Mouse (Mus musculus) midbrain, embryonic 13.5 days (tissue): ENCODE data around the gene Ripply3. TPM values are rescaled to one million over a fixed set of nuclear protein-coding genes. Genes with fewer than 3 reads are reported as not detected.

Experiments
- ATAC-seq: fragments of 200-750 bp; cut with Nextera tagmentation; 2 replicates; pipeline ENCODE4 v1.8.0; 2017; ENCODE audit warnings: mild to moderate bottlenecking, moderate TSS enrichment, moderate library complexity
- H3K27ac ChIP-seq: fragments of 300-500 bp; sonication (generic); 2 replicates; pipeline ENCODE4 v1.5.1; 2015; ENCODE audit warnings: inconsistent platforms, mild to moderate bottlenecking, moderate library complexity
- H3K27me3 ChIP-seq: fragments of 300-500 bp; sonication (generic); 2 replicates; pipeline ENCODE4 v1.6.1; 2015; ENCODE audit warnings: mild to moderate bottlenecking, inconsistent platforms
- H3K36me3 ChIP-seq: fragments of 300-500 bp; sonication (generic); 2 replicates; pipeline ENCODE4 v1.6.1; 2015; ENCODE audit warnings: mild to moderate bottlenecking, inconsistent platforms
- H3K4me1 ChIP-seq: fragments of 300-500 bp; sonication (generic); replicated peaks from 2 replicates; pipeline ENCODE4 v1.6.1; 2015; ENCODE audit warnings: inconsistent platforms
- H3K4me2 ChIP-seq: fragments of 300-500 bp; sonication (generic); replicated peaks from 2 replicates; pipeline ENCODE4 v1.6.1; 2015; ENCODE audit warnings: moderate library complexity, mild to moderate bottlenecking, inconsistent platforms
- H3K4me3 ChIP-seq: fragments of 300-500 bp; sonication (generic); replicated peaks from 2 replicates; pipeline ENCODE4 v1.5.1; 2015; ENCODE audit warnings: mild to moderate bottlenecking, inconsistent platforms
- H3K9ac ChIP-seq: fragments of 300-500 bp; sonication (generic); replicated peaks from 2 replicates; pipeline ENCODE4 v1.6.1; 2015; ENCODE audit warnings: mild to moderate bottlenecking, inconsistent platforms
- H3K9me3 ChIP-seq: fragments of 300-500 bp; sonication (generic); 2 replicates; pipeline ENCODE4 v1.6.1; 2016; ENCODE audit warnings: mild to moderate bottlenecking, inconsistent platforms
- WGBS: fragments of 180-500 bp; shearing (Covaris S2); methylation state at CpG from one replicate; pipeline ENCODE4 v1.1.7; 2015; 5-methylcytosine and 5-hydroxymethylcytosine counted together
- polyA plus RNA-seq: library from polyadenylated mRNA; unstranded; fragments of >200 nt; fragmentation: Nextera tagmentation; extraction: Ambion mirVana; gene quantifications from 2 replicates; pipeline ENCODE4 v1.2.1, GENCODE M21; 2015

Gene Ripply3
- polyA plus RNA-seq, 1 experiment from 2014 or later, result 1.3 TPM

DNA sequence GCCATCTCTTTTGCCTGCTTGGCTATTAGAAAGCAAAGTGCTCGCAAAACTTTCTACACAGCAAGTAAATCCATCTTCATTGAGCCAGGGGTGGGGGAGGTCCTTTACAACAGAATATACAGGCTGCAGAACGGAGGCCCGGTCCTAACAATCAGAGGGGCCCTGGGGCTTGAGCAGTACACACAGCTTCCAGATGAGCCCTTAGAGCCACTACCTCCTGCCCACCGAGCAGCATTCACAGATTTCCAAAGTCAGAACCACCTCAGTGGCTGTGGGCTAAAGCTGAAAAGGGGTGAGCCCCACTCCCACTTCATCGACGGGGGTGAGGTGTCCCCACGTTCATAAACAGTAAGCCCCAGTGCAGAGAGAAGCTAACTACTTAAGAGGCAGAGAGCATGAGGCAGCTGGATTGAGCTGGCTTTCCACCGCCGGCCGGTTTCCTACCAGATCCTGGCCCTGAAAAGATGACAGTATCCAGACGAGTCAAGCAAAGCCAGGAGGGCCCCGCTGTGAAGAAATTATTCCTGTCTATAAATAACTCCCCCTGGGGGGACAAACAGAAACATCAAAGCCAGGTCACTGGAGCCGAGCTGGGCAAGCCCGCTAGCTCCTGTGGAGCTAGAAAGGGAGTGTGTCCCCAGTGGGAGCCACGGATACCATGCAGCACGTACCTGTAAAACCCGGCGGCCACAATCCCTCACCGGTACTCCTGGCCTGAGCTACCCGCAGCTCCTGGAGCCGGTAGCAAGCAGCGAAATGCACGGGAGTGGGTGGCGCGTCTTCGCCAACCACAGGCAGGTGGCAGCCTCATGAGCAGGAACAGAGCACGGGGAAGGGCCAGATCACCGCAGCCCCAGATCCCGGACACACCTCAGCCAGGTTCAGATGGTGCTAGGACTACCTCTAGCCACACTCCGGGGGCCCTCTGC is 25.7 kb upstream of the Ripply3 start:
- H3K27ac ChIP-seq, result peak overlapping the region; percentile 66
- peak; percentile 83 for ATAC-seq
- H3K4me3 ChIP-seq, result peak overlapping the region; percentile 30
- H3K9ac ChIP-seq, result peak overlapping the region; percentile 64
- H3K9me3 ChIP-seq, result peaks cover 6% of the 10 kb centered on the region
- WGBS, result 8% methylated on average over 30 of the region's 30 CpGs
- H3K4me1 ChIP-seq, result peaks cover 17% of the 10 kb centered on the region
- peak overlapping the region; percentile 55 for H3K4me2 ChIP-seq
- H3K36me3 ChIP-seq, result no peaks in the 10 kb centered on the region
- H3K27me3 ChIP-seq, result peaks cover 11% of the 10 kb centered on the region; the same call in 1 of the 2 replicates

DNA sequence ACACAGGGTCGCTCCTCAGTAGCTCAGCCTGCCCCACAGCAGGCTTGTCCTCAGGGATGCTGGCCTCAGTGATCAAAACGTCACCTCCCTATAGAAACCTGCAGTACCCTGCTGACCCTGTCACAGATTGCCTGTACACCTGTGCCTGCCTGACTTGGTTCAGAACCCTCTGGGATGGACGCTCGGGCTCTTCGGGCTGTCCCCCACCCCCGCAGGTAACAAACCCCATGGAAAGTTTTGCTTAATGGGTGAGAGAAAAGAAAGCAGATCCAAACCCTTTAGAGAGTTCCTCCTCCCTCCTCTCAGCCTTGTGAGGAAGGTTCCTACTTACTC is 25.1 kb upstream of the Ripply3 start:
- H3K4me3 ChIP-seq, result peak overlapping the region; percentile 30
- peaks cover 6% of the 10 kb centered on the region for H3K9me3 ChIP-seq
- peak overlapping the region; percentile 64 for H3K9ac ChIP-seq
- ATAC-seq, result peak; percentile 21; the same call in 1 of the 2 replicates
- peak overlapping the region; percentile 66 for H3K27ac ChIP-seq
- H3K4me2 ChIP-seq, result peak overlapping the region; percentile 55
- no peaks in the 10 kb centered on the region for H3K36me3 ChIP-seq
- H3K4me1 ChIP-seq, result peaks cover 18% of the 10 kb centered on the region
- 35% methylated on average over 6 of the region's 6 CpGs for WGBS
- H3K27me3 ChIP-seq, result peaks cover 11% of the 10 kb centered on the region; the same call in 1 of the 2 replicates

DNA sequence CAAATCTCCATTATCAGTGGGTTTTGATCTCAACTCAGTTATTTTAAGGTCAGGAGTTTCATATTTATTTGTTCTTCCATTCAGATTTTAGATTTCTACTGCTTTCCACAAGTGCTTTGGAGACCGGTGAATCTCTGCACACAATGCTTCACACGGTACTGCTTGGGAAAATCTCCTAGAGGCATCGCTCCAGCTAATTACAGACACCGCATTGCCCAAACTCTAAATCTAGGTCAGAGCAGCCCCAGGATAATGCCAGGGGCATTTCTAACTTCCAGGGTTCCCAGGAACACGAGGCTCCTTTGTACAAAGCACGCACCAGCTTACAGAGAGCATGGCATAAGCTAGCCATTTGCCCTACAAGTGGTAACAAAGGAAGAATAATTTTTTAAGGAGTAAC is 20.7 kb upstream of the Ripply3 start:
- H3K9ac ChIP-seq, result no peak overlapping the region
- peaks cover 6% of the 10 kb centered on the region for H3K9me3 ChIP-seq
- H3K4me3 ChIP-seq, result no peak overlapping the region
- peaks cover 23% of the 10 kb centered on the region for H3K4me1 ChIP-seq
- 68% methylated on average over 6 of the region's 6 CpGs for WGBS
- H3K36me3 ChIP-seq, result no peaks in the 10 kb centered on the region
- H3K27ac ChIP-seq, result peak overlapping the region; percentile 36; the same call in 1 of the 2 replicates
- no peak overlapping the region for H3K4me2 ChIP-seq
- peaks cover 11% of the 10 kb centered on the region; the same call in 1 of the 2 replicates for H3K27me3 ChIP-seq
- no peak for ATAC-seq

DNA sequence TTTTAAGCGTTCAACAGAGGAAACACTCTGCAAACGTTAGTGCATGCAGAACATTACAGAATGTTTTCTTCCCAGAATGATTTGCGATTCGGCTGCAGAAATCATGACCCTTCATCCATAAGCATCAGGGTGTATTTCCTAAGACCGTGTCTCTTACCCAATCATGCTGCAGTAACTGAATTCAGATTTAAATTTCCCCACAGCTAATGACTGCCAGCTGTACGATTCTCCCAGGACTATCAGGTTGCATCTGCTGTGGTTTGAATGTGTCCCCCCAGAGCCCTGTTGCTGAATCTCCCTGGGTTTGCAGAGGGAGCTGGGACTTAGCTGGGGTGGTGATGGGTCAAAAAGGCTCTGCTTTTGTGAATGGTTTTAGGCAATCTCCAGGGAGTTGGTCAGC is 20.3 kb upstream of the Ripply3 start:
- 53% methylated on average over 6 of the region's 6 CpGs for WGBS
- no peaks in the 10 kb centered on the region for H3K36me3 ChIP-seq
- H3K9ac ChIP-seq, result 0 out of 2 replicates have a peak overlapping the region, but pooled peaks have one; percentile 15
- H3K27me3 ChIP-seq, result peaks cover 10% of the 10 kb centered on the region; the same call in 1 of the 2 replicates
- no peak overlapping the region for H3K4me3 ChIP-seq
- H3K4me1 ChIP-seq, result peaks cover 19% of the 10 kb centered on the region
- no peak for ATAC-seq
- H3K4me2 ChIP-seq, result no peak overlapping the region
- no peak overlapping the region; the same call in 1 of the 2 replicates for H3K27ac ChIP-seq
- peaks cover 6% of the 10 kb centered on the region for H3K9me3 ChIP-seq

DNA sequence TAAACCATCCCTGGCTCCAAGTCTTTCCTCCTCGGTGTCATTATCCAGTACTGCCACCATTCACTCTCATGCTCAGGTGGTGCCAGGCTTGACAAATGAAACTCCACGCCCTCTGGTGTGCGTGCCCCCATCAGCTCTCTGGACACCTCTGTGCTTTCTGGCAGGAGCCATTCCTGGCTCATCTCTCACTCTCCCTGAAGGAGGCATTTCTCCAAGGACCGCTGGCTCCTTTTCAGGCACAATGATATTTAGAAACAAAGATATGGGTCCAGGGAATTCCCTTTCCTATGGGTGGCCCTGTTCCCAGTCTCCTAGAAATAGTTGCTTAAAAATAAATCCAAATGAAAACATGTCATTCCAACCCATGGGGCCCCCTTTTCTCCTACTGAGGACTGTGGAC is 19.2 kb upstream of the Ripply3 start:
- Histone ChIP-seq H3K9ac (no peak overlapping the region), H3K4me3 (no peak overlapping the region), H3K36me3 (no peaks in the 10 kb centered on the region), H3K27me3 (0 out of 2 replicates have a peak, but pooled peaks cover 1% of the 10 kb centered on the region), H3K4me1 (peaks cover 18% of the 10 kb centered on the region), H3K4me2 (no peak overlapping the region), H3K9me3 (peaks cover 6% of the 10 kb centered on the region), H3K27ac (no peak overlapping the region)
- 88% methylated on average over 4 of the region's 4 CpGs for WGBS
- ATAC-seq, result no peak

DNA sequence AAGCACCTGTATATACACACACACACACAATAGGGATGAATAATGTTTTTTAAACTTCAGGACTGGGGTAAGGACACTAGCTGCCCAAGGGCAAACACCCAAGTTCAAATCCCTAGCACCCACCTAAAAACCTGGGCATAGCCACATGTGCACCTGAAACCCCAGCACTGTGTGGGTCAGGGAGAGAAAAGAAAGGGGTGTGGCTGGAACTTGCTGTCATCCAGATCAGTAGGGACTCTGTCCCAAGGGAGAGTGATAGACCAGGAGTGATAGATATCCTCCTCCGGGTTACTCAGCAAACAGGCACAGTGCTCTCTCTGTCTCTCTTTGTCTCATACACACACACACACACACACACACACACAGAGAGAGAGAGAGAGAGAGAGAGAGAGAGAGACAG is 16.8 kb upstream of the Ripply3 start:
- no peaks in the 10 kb centered on the region for H3K9me3 ChIP-seq
- ATAC-seq, result no peak
- no peak overlapping the region; the same call in 1 of the 2 replicates for H3K4me3 ChIP-seq
- peak overlapping the region; percentile 99 for H3K27ac ChIP-seq
- WGBS, result 74% methylated on average over 1 of the region's 1 CpGs
- peak overlapping the region; percentile 36; the same call in 1 of the 2 replicates for H3K9ac ChIP-seq
- peak overlapping the region; percentile 53 for H3K4me2 ChIP-seq
- H3K4me1 ChIP-seq, result peaks cover 23% of the 10 kb centered on the region
- H3K27me3 ChIP-seq, result no peaks in the 10 kb centered on the region
- no peaks in the 10 kb centered on the region for H3K36me3 ChIP-seq

DNA sequence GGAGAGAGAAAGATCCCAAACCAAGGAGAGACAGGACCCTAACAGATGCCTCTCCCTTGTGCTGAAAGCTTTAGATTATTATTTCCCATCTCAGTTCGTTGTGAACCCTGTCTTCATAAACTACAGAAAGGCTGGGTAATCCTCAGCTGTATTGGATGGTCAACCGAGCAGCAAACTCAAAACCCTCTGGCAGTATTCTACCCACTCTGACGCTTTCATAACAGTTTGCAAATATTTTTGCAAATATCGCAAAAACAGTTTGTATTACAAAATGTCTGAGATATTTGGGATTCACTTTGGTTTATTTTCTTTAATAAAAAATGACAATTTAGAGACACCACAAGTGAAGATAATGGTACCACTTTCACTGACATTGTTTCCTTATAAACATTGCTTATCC is 16.3 kb upstream of the Ripply3 start:
- Histone ChIP-seq H3K9ac (peak overlapping the region; percentile 76; the same call in 1 of the 2 replicates), H3K9me3 (no peaks in the 10 kb centered on the region), H3K27me3 (no peaks in the 10 kb centered on the region), H3K4me2 (peak overlapping the region; percentile 53), H3K4me3 (peak overlapping the region; percentile 63), H3K4me1 (peaks cover 23% of the 10 kb centered on the region), H3K36me3 (no peaks in the 10 kb centered on the region), H3K27ac (peak overlapping the region; percentile 99)
- WGBS, result 64% methylated on average over 4 of the region's 4 CpGs
- ATAC-seq, result no peak

DNA sequence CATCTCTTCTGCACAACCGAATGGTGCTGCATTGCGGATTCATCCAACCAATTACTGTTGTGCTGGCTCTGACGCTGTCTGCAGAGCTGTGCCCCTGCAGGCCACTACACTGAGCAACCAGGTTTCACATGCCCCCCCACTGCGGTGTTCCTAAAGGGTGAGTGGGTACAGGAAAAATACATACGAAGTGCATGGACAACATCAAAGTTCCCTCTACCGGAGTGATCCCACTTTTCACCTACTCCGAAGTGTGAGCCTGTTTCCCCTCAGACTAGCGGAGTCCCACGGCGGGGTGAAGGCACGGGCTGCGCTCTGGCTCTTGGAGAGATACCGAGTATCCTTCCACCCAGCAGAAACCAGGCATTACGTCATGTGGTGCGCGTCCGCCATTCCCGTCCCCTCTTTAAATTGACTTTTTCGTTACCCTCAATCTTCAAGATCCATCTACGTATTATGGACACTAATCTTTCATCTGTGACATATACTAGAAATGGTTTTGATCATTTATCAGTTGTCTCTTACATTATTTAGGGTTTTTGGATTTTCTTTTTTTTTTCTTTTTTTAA is 15.5 kb upstream of the Ripply3 start:
- Histone ChIP-seq H3K27me3 (no peaks in the 10 kb centered on the region), H3K27ac (peak overlapping the region; percentile 99), H3K9me3 (no peaks in the 10 kb centered on the region), H3K9ac (peak overlapping the region; percentile 76), H3K36me3 (no peaks in the 10 kb centered on the region), H3K4me2 (peak overlapping the region; percentile 53), H3K4me3 (peak overlapping the region; percentile 63), H3K4me1 (peaks cover 20% of the 10 kb centered on the region)
- peak; percentile 92 for ATAC-seq
- under 1% methylated on average over 20 of the region's 20 CpGs for WGBS

DNA sequence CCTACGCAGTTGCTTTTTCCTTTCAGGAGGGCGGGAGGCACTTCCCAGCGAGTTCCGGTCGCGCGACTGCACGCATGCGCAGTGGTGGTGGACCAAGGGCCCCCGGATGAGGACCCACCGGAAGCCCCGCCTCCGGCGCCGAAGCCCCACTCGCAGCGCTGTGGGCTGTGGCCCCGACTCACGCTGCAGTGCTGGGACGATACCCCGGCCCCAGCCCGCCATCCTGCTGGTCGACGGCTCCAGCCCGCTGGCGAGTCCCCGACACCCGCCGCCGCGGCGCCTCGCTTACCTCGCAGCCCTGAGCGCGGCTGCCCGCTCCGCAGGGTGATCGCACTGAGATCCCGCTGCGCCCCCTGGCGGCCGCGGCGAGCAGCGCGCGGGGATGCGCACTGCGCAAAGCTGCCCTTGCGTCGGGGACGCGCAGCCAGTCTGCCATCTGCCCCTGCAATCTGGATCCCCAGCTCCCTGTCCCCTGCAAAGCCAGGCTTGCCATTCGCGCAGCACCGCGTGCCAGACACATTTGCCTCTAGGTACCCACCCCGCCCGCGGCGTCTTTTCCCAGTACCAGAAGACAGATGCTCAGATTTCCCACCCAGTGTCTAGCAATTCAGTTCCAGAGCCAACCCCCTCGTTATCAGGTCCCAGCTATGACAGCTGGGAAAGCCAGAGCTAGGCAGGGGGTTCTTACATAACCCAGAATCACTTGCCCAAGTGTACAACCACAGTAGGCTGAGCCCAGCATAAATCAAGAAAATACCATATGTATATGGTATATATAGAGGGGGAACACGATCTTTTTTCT is 14.8 kb upstream of the Ripply3 start, which contains the start of gene Hlcs:
Gene Hlcs, minus strand, starts transcription at position 343 of the 802 bp plus-strand sequence.
- H3K4me3 ChIP-seq, result peak within 1 kb of the TSS; percentile 63
- H3K4me1 ChIP-seq, result peaks cover 20% of the 10 kb centered on the region
- under 1% methylated on average over 56 of the region's 64 CpGs for WGBS
- H3K27ac ChIP-seq, result peak within 1 kb of the TSS; percentile 99
- H3K9me3 ChIP-seq, result no peaks in the 10 kb centered on the region
- peak; percentile 90 for ATAC-seq
- no peaks in the 10 kb centered on the region for H3K27me3 ChIP-seq
- H3K4me2 ChIP-seq, result peak within 1 kb of the TSS; percentile 58
- peak within 1 kb of the TSS; percentile 84 for H3K9ac ChIP-seq
- H3K36me3 ChIP-seq, result no peaks in the 10 kb centered on the region

DNA sequence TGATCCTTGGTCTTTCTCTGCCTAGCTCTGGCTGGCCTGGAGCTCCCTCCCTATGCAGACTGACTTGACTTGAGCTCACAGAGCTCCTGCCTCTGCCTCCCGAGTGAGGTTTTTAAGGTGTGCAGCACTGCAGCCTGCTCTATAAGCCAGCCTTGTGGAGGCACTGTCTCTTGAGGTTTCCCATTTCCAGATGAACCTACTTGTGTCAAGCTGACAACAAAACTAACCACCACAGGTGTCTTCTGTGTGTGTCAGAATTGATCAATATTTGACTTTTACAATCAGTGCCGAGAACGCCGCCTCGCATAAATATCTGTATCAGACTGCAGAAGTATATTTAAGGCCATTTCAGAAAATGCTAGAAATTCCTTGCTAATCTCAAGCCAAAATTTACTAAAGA is 13.6 kb upstream of the Ripply3 start:
- WGBS, result 92% methylated on average over 5 of the region's 5 CpGs
- H3K4me1 ChIP-seq, result peaks cover 20% of the 10 kb centered on the region
- H3K4me2 ChIP-seq, result 0 out of 2 replicates have a peak overlapping the region, but pooled peaks have one; percentile 58
- no peak for ATAC-seq
- no peaks in the 10 kb centered on the region for H3K27me3 ChIP-seq
- no peaks in the 10 kb centered on the region for H3K36me3 ChIP-seq
- H3K4me3 ChIP-seq, result no peak overlapping the region
- no peak overlapping the region for H3K9ac ChIP-seq
- no peaks in the 10 kb centered on the region for H3K9me3 ChIP-seq
- no peak overlapping the region for H3K27ac ChIP-seq

DNA sequence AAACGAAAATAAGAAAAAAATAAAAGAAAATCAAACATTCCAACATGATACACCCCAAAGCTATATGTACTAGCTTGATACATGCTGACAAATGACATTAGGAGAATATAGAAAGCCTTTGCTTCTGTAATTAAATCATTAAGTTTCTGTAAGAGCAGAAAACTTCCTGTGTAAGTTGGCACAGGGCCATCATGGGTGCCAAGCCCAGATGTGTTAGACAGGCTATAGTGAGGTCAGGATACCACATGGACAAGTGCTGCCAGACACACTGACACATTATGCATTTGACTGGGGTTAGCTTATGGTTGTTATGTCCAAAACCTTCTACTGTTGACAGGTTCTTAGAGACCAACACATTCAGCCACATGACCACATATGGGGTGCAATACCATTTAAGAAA is 13.0 kb upstream of the Ripply3 start:
- Histone ChIP-seq H3K9me3 (no peaks in the 10 kb centered on the region), H3K27ac (no peak overlapping the region), H3K36me3 (no peaks in the 10 kb centered on the region), H3K4me2 (no peak overlapping the region), H3K9ac (no peak overlapping the region), H3K4me3 (no peak overlapping the region), H3K4me1 (peaks cover 20% of the 10 kb centered on the region), H3K27me3 (no peaks in the 10 kb centered on the region)
- no peak for ATAC-seq
- WGBS, result 48% methylated on average over 1 of the region's 1 CpGs
